Mouse (Mus musculus) ES-E14 (cell line): Measurements from ENCODE around the gene Ak5.

ENCODE experiments used
- CHD2 ChIP-seq: IDR thresholded peaks from 2 replicates; pipeline ENCODE4 v1.6.1; 2014; ENCODE audit warnings: mild to moderate bottlenecking, low read depth, low read length, inconsistent platforms
- MAFK ChIP-seq: IDR thresholded peaks from 2 replicates; pipeline ENCODE4 v1.6.1; 2014; ENCODE audit warnings: mild to moderate bottlenecking, low read depth, low read length, inconsistent platforms; ENCODE audit not compliant: insufficient read depth
- ZC3H11A ChIP-seq: IDR thresholded peaks from 2 replicates; pipeline ENCODE4 v1.6.1; 2012; ENCODE audit warnings: low read depth, mild to moderate bottlenecking, inconsistent platforms, low read length, borderline replicate concordance
- ZNF384 ChIP-seq: IDR thresholded peaks from 2 replicates; pipeline ENCODE4 v1.6.1; 2012; ENCODE audit warnings: low read depth, low read length, inconsistent platforms

- TF ChIP-seq CHD2, result no peak
- no peak for TF ChIP-seq MAFK
- TF ChIP-seq ZNF384, result no peak
- no peak for TF ChIP-seq ZC3H11A
These were observed 82.0 kb downstream of the Ak5 start for GRCm38 (mm10) chr3:152586191-152586590.
